Mouse (Mus musculus) lung, postnatal 0 days (tissue): ENCODE results near the gene Atp13a2.

Source experiments
- CTCF ChIP-seq: IDR thresholded peaks from 2 replicates; pipeline ENCODE4 v1.5.1; 2016; ENCODE audit warnings: antibody characterized with exemption, mild to moderate bottlenecking
- EP300 ChIP-seq: IDR thresholded peaks from 2 replicates; pipeline ENCODE4 v1.6.1; 2016; ENCODE audit warnings: antibody characterized with exemption, mild to moderate bottlenecking, control low read depth

DNA sequence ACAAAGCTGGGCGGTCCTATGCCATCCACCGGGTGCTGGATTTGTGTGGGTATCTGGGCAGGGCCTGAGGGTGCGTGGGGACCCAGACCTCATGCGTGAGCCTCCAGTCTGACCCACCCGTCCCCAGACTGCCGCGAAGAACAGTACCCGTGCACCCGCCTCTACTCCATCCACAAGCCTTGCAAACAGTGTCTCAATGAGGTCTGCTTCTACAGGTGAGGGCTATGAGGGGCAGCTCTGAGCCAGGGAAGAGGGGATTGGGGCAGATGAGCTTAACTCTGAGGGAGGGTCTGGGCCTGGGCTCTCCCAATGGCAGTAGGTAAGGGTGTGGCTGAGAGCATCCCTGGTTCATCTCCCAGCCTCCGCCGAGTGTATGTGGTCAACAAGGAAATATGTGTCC lies 28.2 kb downstream of the Atp13a2 start:
- TF ChIP-seq EP300 (no peak), CTCF (no peak)
